Mouse (Mus musculus) CH12.LX (cell line): ENCODE data around the gene Extl1. TPM values are rescaled to one million over a fixed set of nuclear protein-coding genes. Genes with fewer than 3 reads are reported as not detected.
"Not testable (repeated sequence)": the region's sequence is repeated elsewhere in the genome, so short reads cannot be mapped to it uniquely, and the experiment has no call there.

Source experiments
- DNase-seq: peaks from one replicate; pipeline ENCODE4 v3.0.0-alpha.2; 2013; ENCODE audit errors: extremely low read depth
- H3K27ac ChIP-seq: 2 replicates; pipeline ENCODE4 v1.5.1; 2012; ENCODE audit warnings: low read depth, mild to moderate bottlenecking, control low read depth, moderate library complexity; ENCODE audit not compliant: insufficient read depth
- H3K27me3 ChIP-seq: replicated peaks from 2 replicates; pipeline ENCODE3; 2012; ENCODE audit warnings: inconsistent platforms
- H3K36me3 ChIP-seq, 2 experiments: replicated peaks in 1 of 2; 2 replicates each; pipeline versions ENCODE3 to v1.6.1; 2012; ENCODE audit warnings: inconsistent platforms in 1 of 2, low read length in 1 of 2, mild to moderate bottlenecking in 1 of 2, mixed read lengths in 1 of 2, moderate library complexity in 1 of 2; ENCODE audit not compliant: control insufficient read depth in 1 of 2, insufficient read depth in 1 of 2
- H3K4me1 ChIP-seq, 2 experiments: 2 replicates each; pipeline ENCODE4 v1.6.1; 2012; ENCODE audit warnings: inconsistent platforms in 1 of 2, moderate library complexity in 1 of 2; ENCODE audit not compliant: insufficient read depth in 2 of 2, control insufficient read depth in 1 of 2
- H3K4me2 ChIP-seq: 2 replicates; pipeline ENCODE4 v1.6.1; 2012; ENCODE audit warnings: low read depth, mild to moderate bottlenecking, control low read depth; ENCODE audit not compliant: poor library complexity, insufficient read depth, severe bottlenecking
- H3K4me3 ChIP-seq, 3 experiments: fragments of 150-350 bp in 1 of 3; sonication (generic) in 1 of 3; replicated peaks in 1 of 3; 2 replicates each; pipeline versions ENCODE3 to v1.5.1; 2011 to 2012; ENCODE audit warnings: low read depth in 2 of 3, low read length in 2 of 3, mild to moderate bottlenecking in 2 of 3, moderate library complexity in 2 of 3, control low read depth in 1 of 3, improper control_type of control experiment in 1 of 3, inconsistent platforms in 1 of 3, mixed read lengths in 1 of 3; ENCODE audit not compliant: poor library complexity in 1 of 3
- H3K79me2 ChIP-seq: replicated peaks from 2 replicates; pipeline ENCODE4 v1.6.1; 2012; ENCODE audit warnings: mild to moderate bottlenecking, moderate library complexity; ENCODE audit not compliant: control insufficient read depth, poor library complexity, insufficient read depth, severe bottlenecking; ENCODE audit errors: extremely low read depth
- H3K9ac ChIP-seq: 2 replicates; pipeline ENCODE4 v1.6.1; 2012; ENCODE audit warnings: low read depth, mild to moderate bottlenecking, control low read depth, moderate library complexity; ENCODE audit not compliant: insufficient read depth
- H3K9me3 ChIP-seq: replicated peaks from 2 replicates; pipeline ENCODE3; 2012; ENCODE audit warnings: low read length, inconsistent platforms, mixed read lengths
- CHD1 ChIP-seq: IDR thresholded peaks from 2 replicates; pipeline ENCODE4 v1.6.1; 2012; ENCODE audit warnings: low read depth, low read length, improper control_type of control experiment, inconsistent platforms
- CTCF ChIP-seq, 2 experiments: IDR thresholded peaks in 1 of 2; conservative IDR thresholded peaks in 1 of 2; 2 replicates each; pipeline ENCODE4 v1.5.1; 2011 to 2012; ENCODE audit warnings: low read depth in 2 of 2, low read length in 2 of 2, improper control_type of control experiment in 1 of 2, inconsistent platforms in 1 of 2, mild to moderate bottlenecking in 1 of 2, moderate library complexity in 1 of 2
- E2F4 ChIP-seq: IDR thresholded peaks from 2 replicates; pipeline ENCODE4 v1.6.1; 2011; ENCODE audit warnings: low read depth, low read length, improper control_type of control experiment; ENCODE audit not compliant: insufficient replicate concordance
- ELF1 ChIP-seq: IDR thresholded peaks from 2 replicates; pipeline ENCODE4 v1.6.1; 2014; ENCODE audit warnings: low read depth, mild to moderate bottlenecking, inconsistent platforms, low read length, improper control_type of control experiment
- EP300 ChIP-seq: IDR thresholded peaks from 2 replicates; pipeline ENCODE4 v1.6.1; 2011; ENCODE audit warnings: low read length, improper control_type of control experiment
- ETS1 ChIP-seq: conservative IDR thresholded peaks from 2 replicates; pipeline ENCODE4 v1.6.1; 2012; ENCODE audit warnings: low read depth, mild to moderate bottlenecking, inconsistent platforms, low read length, improper control_type of control experiment, moderate library complexity
- JUN ChIP-seq: IDR thresholded peaks from 2 replicates; pipeline ENCODE4 v1.6.1; 2011; ENCODE audit warnings: low read depth, mild to moderate bottlenecking, low read length, improper control_type of control experiment, moderate library complexity; ENCODE audit not compliant: insufficient read depth
- MAFK ChIP-seq: IDR thresholded peaks from 2 replicates; pipeline ENCODE4 v1.6.1; 2011; ENCODE audit warnings: low read length, improper control_type of control experiment; ENCODE audit not compliant: insufficient replicate concordance
- MAX ChIP-seq: IDR thresholded peaks from 2 replicates; pipeline ENCODE4 v1.6.1; 2011; ENCODE audit warnings: low read length, improper control_type of control experiment
- MAZ ChIP-seq: IDR thresholded peaks from 2 replicates; pipeline ENCODE4 v1.6.1; 2012; ENCODE audit warnings: low read depth, mild to moderate bottlenecking, inconsistent platforms, low read length, improper control_type of control experiment, moderate library complexity
- MEF2A ChIP-seq: IDR thresholded peaks from 2 replicates; pipeline ENCODE4 v1.6.1; 2014; ENCODE audit warnings: low read depth, mild to moderate bottlenecking, inconsistent platforms, low read length, improper control_type of control experiment, borderline replicate concordance
- MYC ChIP-seq: IDR thresholded peaks from 2 replicates; pipeline ENCODE4 v1.6.1; 2011; ENCODE audit warnings: low read depth, mild to moderate bottlenecking, improper control_type of control experiment, low read length
- NRF1 ChIP-seq: IDR thresholded peaks from 2 replicates; pipeline ENCODE4 v1.6.1; 2014; ENCODE audit warnings: low read depth, mild to moderate bottlenecking, inconsistent platforms, low read length, improper control_type of control experiment, moderate library complexity
- POLR2A ChIP-seq: IDR thresholded peaks from 2 replicates; pipeline ENCODE4 v1.6.1; 2011; ENCODE audit warnings: low read depth, mild to moderate bottlenecking, improper control_type of control experiment, low read length
- POLR2AphosphoS2 ChIP-seq: IDR thresholded peaks from 2 replicates; pipeline ENCODE4 v1.6.1; 2011; ENCODE audit warnings: low read depth, low read length, improper control_type of control experiment
- RAD21 ChIP-seq: IDR thresholded peaks from 2 replicates; pipeline ENCODE4 v1.6.1; 2011; ENCODE audit warnings: low read depth, mild to moderate bottlenecking, low read length, improper control_type of control experiment, moderate library complexity
- SMC3 ChIP-seq: IDR thresholded peaks from 2 replicates; pipeline ENCODE4 v1.6.1; 2011; ENCODE audit warnings: low read depth, low read length, improper control_type of control experiment
- TBP ChIP-seq: conservative IDR thresholded peaks from 2 replicates; pipeline ENCODE4 v1.6.1; 2011; ENCODE audit warnings: low read depth, low read length, improper control_type of control experiment
- USF2 ChIP-seq: conservative IDR thresholded peaks from 2 replicates; pipeline ENCODE4 v1.6.1; 2011; ENCODE audit warnings: low read depth, low read length, improper control_type of control experiment
- ZNF384 ChIP-seq: IDR thresholded peaks from 2 replicates; pipeline ENCODE4 v1.6.1; 2012; ENCODE audit warnings: low read depth, low read length, improper control_type of control experiment, inconsistent platforms
- dilution Hi-C: fragments of 300-500 bp; cut with MboI; formaldehyde crosslinking; loops from 2 replicates; pipeline ENCODE4 v1.14.3; 2020; ENCODE audit warnings: low sequenced_read_pairs; ENCODE audit not compliant: extremely low pct_unique_long_range_greater_than_20kb, extremely low pct_ligation_motif_present
- in situ Hi-C: fragments of 300-500 bp; cut with MboI; formaldehyde crosslinking; loops from 3 replicates; pipeline ENCODE4 v1.14.3; 2019; ENCODE audit warnings: low sequenced_read_pairs, low pct_ligation_motif_present, low pct_unique_long_range_greater_than_20kb, mixed read lengths
- polyA plus RNA-seq: library from polyadenylated mRNA; unstranded; fragments of >175 nt; gene quantifications from 2 replicates; pipeline ENCODE4 v1.2.1, GENCODE M21; 2012; ENCODE audit warnings: low read depth; ENCODE audit not compliant: insufficient read length
- total RNA-seq, 2 experiments: library from RNA; depleted of rRNA; stranded (reverse); fragments of 300-350 nt in 1 of 2; fragments of >200 nt in 1 of 2; gene quantifications; 2 replicates each; pipeline ENCODE4 v1.2.3; 2012 to 2014

Extl1 gene
- total and polyA plus RNA-seq, 3 experiments: 0.54 to 4.5 (median 1.6) TPM

DNA sequence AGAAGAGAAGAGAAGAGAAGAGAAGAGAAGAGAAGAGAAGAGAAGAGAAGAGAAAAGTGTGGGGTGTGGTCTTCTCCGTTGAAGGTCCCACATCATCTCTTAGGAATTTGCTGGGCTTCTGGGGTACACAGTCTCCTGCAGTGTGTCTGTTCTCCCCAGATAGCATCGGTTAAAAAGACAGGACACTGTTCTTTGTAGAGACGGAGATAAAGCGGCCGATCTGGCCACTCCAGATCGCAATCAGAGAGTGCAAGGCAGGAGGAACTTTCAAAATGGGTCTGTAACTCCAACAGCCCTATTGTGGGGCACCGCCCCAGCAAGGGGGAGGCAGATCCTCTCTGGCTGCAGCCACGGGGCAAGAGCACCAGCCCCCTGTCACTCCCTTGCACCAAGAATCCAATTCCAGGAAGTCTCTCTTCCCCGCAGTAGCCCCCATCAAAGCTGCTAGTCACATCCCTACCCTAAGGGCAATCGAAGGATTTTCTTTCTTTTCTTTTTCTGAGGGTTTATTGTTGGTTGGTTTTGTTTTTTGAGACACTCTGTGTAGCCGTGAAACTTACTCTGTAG lies 41.4 kb downstream of the Extl1 start:
- H3K9ac ChIP-seq: no peak overlapping the region
- no peaks in the 10 kb centered on the region for H3K36me3 ChIP-seq
- TF ChIP-seq MAX (no peak), ETS1 (no peak), POLR2AphosphoS2 (no peak), ELF1 (no peak), RAD21 (no peak), MAZ (no peak), EP300 (no peak)
- no peak for DNase-seq
- H3K4me1 ChIP-seq: no peaks in the 10 kb centered on the region
- in situ Hi-C loops (no loop called here), dilution Hi-C loops (no loop called here)
- H3K4me3 ChIP-seq: no peak overlapping the region
- no peak overlapping the region for H3K4me2 ChIP-seq
- no peaks in the 10 kb centered on the region for H3K27me3 ChIP-seq
- peaks cover 11% of the 10 kb centered on the region for H3K9me3 ChIP-seq
- H3K27ac ChIP-seq: no peak overlapping the region
- no peaks in the 10 kb centered on the region for H3K79me2 ChIP-seq

DNA sequence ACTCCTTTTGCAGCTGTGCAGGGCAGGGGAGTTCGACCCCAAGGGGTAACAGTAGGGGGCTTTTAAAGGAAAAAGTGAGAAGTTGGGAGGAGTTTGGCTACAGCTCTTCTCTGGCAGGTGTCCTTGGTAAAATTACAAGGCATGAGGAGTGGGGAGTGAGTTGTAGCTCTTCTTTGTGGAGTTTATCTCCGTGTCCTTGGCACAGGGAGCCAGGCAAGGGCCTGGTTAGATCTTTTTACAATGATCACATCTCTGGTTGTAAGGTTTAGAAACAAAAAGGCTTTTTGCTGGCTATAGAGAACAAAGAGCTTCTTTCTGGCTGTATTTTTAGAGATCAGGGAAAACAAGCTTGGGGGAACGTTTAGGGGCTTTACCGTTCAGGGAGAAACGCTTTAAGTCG lies 42.4 kb downstream of the Extl1 start:
- DNase-seq, H3K27me3 ChIP-seq, dilution Hi-C loops, H3K9ac ChIP-seq, H3K4me1 ChIP-seq, H3K4me2 ChIP-seq, H3K4me3 ChIP-seq, H3K36me3 ChIP-seq, H3K27ac ChIP-seq, H3K79me2 ChIP-seq, in situ Hi-C loops: not testable (repeated sequence)
- H3K9me3 ChIP-seq: peaks cover 11% of the 10 kb centered on the region

DNA sequence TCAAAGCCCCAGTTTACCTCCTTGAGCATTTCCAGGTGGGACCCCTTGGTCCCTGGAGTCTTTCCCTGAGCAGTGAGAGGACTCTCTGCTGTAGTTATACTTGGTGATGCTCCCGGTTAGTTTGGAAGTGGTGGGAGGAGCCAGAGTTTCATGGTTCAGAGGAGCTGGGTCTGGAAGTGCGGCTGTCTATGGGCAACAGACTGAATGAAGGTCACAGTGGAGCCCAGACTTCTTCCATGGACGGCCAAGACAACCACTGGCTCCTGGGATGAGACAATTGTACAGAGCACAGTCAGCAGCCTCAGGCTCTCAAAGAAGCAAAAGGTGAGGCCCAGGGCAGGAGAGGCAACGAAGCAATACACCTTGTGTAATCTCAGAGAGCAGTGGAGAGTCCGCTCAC lies 53.4 kb downstream of the Extl1 start:
- Histone ChIP-seq H3K4me1 (peaks cover 0 to 8% of the 10 kb centered on the region in 2 experiments; a peak in 2 of 4 replicates), H3K4me3 (no peak overlapping the region), H3K27me3 (no peaks in the 10 kb centered on the region), H3K36me3 (no peaks in the 10 kb centered on the region), H3K27ac (no peak overlapping the region), H3K9ac (no peak overlapping the region), H3K9me3 (no peaks in the 10 kb centered on the region), H3K79me2 (no peaks in the 10 kb centered on the region), H3K4me2 (no peak overlapping the region)
- no peak for TF ChIP-seq MAX
- no peak for TF ChIP-seq TBP
- TF ChIP-seq MEF2A: no peak
- TF ChIP-seq ZNF384: no peak
- TF ChIP-seq NRF1: no peak
- TF ChIP-seq MAFK: no peak
- no peak for TF ChIP-seq USF2
- no peak for TF ChIP-seq ELF1
- TF ChIP-seq E2F4: no peak
- TF ChIP-seq SMC3: no peak
- TF ChIP-seq MAZ: no peak
- TF ChIP-seq MYC: no peak
- TF ChIP-seq CHD1: no peak
- TF ChIP-seq POLR2A: no peak
- no peak for TF ChIP-seq CTCF (conservative IDR thresholded peaks at IDR 0.05 in 1 of 2, IDR thresholded peaks at IDR 0.05 in 1 of 2; ENCODE audit: low read depth in 2 of 2, low read length in 2 of 2)
- TF ChIP-seq JUN: no peak
- no peak for TF ChIP-seq ETS1
- DNase-seq: no peak
- in situ Hi-C loops (no loop called here), dilution Hi-C loops (no loop called here)
